Mouse (Mus musculus) gastrocnemius, adult 2 months (tissue): ENCODE data around the gene Aicda. TPM values are rescaled to one million over a fixed set of nuclear protein-coding genes. Genes with fewer than 3 reads are reported as not detected.
A peak's percentile ranks its signal among the peaks of the same experiment; 100 is the strongest.
"Not testable (repeated sequence)": the region's sequence is repeated elsewhere in the genome, so short reads cannot be mapped to it uniquely, and the experiment has no call there.

Experiments
- DNase-seq: peaks from one replicate; pipeline ENCODE4 v3.0.0; 2022
- H3K27ac ChIP-seq: fragments of 200-600 bp; 2 replicates; pipeline ENCODE4 v1.8.1; 2022; ENCODE audit warnings: mild to moderate bottlenecking
- H3K4me3 ChIP-seq: fragments of 200-600 bp; 2 replicates; pipeline ENCODE4 v1.8.1; 2022; ENCODE audit warnings: mild to moderate bottlenecking, moderate library complexity
- CTCF ChIP-seq: fragments of 200-600 bp; IDR thresholded peaks from 2 replicates; pipeline ENCODE4 v1.8.1; 2022; ENCODE audit warnings: antibody characterized with exemption, mild to moderate bottlenecking, moderate library complexity
- intact Hi-C: fragments of 180-260 bp; cut with DNase I; formaldehyde crosslinking; loops from one replicate; pipeline ENCODE4 v1.15.1; 2025
- total RNA-seq, 2 experiments: library from RNA; stranded (reverse); gene quantifications; 2 replicates each; pipeline ENCODE4 v1.2.3; 2021

Aicda gene
- total RNA-seq, 2 experiments from 2014 or later: not detected

DNA sequence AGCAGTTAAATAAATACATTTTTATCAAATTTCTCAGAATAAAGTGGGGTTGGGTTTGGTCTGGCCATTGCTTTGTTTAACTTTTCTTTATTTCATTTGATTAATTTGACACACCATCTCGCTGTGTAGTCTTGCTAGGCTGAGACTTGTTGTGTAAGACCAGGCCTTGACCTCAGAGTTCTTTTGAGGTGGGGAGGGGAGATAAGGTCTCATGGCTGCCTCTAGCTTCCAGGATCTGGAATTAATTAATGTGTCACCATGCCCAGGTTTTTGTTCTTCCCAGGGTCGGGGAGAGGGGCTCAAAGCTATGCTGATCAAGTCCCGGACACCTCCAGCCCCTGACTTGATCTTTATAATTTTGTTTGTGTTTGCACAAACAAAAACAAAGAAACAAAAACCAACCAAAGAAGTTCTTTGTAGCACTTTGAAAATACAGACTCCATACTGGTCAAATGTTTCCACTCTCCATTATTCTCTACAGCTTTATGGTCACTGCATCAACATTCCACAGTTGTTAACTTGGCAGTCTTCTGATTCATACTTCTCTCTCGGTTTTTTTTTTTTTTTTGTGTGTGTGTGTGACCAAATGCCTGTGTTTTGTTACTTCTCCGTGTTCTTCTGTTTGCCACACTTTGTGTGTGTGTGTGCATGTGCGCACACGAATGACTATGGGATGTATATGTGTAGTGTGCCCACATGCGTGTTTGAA lies 22.0 kb upstream of the Aicda start:
- intact Hi-C loops: no loop called here
- no peak for DNase-seq
- Histone ChIP-seq H3K4me3 (no peak overlapping the region), H3K27ac (no peak overlapping the region)
- TF ChIP-seq CTCF: no peak

DNA sequence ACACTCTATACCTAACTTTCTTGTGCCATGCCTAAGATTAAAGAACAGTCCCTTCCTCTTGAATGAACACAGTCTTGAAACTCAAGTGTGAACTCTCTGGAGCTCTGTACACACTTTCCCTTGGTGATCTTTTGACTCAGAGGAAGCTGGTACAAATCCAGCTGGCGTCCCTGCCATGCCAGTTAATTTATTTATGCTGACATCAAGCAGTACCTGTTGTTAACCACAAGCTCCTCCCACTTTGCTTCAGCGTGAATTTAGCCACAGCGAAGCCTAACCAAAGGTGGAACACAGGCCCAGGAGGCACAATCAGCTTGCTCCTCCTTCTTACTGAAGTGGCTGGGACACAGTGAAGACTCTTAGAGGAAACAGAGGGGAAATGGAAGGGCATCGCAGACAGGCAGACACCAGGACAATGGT lies 20.7 kb upstream of the Aicda start:
- 0 out of 2 replicates have a peak overlapping the region, but pooled peaks have one; percentile 28 for H3K4me3 ChIP-seq
- TF ChIP-seq CTCF: no peak
- no peak for DNase-seq
- no peak overlapping the region for H3K27ac ChIP-seq
- intact Hi-C loops: no loop called here

DNA sequence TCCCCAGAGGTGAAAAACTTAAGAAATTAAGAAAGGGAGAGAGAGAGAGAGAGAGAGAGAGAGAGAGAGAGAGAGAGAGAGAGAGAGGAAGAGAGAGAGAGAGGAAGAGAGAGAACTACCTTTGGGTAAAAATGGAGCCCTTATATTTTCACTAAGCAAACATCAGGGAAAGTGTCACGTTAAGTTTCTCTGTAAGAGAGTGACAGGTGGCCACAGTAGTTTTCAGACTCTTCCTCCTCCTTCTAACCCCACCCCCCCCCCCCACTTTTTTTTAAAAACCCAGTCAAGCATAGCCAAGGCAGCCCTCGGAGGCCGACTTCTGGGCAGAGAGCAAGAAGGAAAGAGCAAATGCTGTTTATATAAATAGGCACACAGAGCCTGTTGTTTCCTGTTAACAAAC lies 19.6 kb upstream of the Aicda start:
- DNase-seq: no peak
- intact Hi-C loops: no loop called here
- Histone ChIP-seq H3K27ac (no peak overlapping the region), H3K4me3 (no peak overlapping the region)
- TF ChIP-seq CTCF: no peak

DNA sequence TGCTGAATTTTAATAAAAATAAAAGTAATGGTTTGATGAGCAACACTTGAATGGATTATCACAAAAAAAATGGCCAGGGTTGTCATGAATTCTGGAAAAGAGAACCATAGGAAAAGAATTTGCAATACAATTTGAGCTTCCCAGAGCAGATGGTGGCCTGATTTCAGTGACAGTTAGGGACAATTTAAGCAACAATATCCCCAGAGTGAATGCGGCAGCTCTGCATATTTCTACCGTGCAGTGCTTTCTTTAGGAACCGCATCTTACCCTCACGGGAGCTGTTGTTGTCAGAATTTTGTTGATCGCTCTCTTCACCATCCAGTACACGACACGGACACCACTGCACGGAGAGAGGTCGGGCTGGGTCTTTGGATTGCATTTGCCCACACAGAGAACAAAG lies 14.0 kb upstream of the Aicda start:
- no peak for DNase-seq
- intact Hi-C loops: no loop called here
- no peak overlapping the region for H3K4me3 ChIP-seq
- TF ChIP-seq CTCF: no peak
- H3K27ac ChIP-seq: no peak overlapping the region

DNA sequence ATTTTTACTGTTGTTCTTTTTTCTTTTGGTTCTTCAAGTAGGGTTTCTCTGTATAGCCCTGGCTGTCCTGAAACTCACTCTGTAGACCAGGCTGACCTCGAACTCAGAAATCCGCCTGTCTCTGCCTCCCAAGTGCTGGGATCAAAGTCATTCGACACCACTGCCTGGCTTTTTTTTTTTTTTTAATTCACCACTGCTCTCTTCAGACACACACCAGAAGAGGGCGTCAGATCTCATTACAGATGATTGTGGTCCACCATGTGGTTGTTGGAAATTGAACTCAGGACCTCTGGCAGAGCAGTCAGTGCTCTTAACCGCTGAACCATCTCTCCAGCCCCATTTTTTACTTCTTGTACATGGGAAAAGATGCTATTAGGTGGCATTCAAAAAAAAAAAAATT lies 11.1 kb upstream of the Aicda start:
- intact Hi-C loops, H3K27ac ChIP-seq, DNase-seq, H3K4me3 ChIP-seq: not testable (repeated sequence)

DNA sequence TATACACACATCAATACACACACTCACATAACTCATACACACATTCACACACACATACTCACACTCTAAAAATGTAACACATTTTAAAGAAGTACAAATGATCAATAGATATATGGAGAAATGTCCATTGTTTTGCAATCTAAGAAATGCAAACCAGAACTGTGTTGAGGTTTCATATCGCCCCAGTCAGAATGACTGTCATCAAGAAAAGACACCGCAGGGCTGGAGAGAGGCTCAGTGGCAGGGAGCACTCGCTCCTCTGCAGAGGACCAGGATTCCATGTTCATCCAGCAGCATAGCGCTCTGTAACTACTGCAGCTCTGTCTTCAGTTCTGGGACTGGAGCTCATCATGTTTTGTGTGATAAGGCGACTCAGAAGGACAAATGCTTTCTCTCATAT lies 10.0 kb upstream of the Aicda start:
- intact Hi-C loops: no loop called here
- no peak for DNase-seq
- Histone ChIP-seq H3K4me3 (no peak overlapping the region), H3K27ac (no peak overlapping the region)
- no peak for TF ChIP-seq CTCF

DNA sequence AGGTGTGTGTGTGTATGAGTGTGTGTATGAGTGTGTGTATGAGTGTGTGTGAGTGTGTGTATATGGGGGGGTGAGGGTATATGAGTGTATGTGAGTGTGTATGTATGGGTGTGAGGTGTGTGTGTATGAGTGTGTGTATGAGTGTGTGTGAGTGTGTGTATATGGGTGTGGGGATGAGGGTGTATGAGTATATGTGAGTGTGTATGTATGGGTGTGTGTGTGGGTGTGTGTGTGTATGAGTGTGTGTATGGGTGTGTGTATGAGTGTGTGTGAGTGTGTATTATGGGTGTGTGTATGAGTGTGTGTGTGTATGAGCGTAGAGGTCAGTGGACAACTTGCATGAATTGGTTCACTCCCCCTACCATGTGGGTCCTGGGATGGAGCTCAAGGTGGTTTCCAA lies 8.9 kb upstream of the Aicda start:
- DNase-seq: no peak
- intact Hi-C loops: no loop called here
- TF ChIP-seq CTCF: no peak
- H3K27ac ChIP-seq: no peak overlapping the region
- no peak overlapping the region for H3K4me3 ChIP-seq

DNA sequence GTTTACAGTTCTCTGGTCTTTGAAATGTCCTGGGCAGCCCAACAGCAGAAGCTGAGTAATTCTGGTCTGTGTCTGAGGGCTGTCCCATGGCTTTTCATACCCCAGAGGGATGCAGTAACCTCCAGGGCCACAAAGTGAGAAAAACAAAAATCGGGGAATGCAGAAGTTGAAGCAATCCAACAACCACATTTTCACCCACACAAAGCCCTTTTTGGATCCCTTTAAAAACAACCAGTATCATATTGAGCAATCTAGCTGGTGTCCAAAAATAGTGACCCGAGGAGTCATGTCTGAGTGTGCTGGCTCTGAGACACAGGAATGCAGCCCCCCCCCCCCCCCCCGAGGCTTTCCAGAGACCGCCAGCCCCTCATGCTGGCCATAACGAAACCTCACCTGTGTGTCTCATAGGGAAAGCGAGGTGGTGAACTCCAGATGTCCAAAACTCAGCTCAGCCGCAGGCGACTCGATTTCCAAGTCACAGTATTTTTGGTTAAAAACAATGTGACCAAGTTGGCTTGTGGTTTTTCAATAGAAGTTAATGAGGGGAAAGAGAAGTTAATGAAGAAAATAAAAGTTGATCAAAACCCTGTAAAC lies 8.2 kb upstream of the Aicda start:
- no peak for TF ChIP-seq CTCF
- Histone ChIP-seq H3K27ac (peak overlapping the region; percentile 46; the same call in 1 of the 2 replicates), H3K4me3 (peak overlapping the region; percentile 17)
- no peak for DNase-seq
- intact Hi-C loops: no loop called here

DNA sequence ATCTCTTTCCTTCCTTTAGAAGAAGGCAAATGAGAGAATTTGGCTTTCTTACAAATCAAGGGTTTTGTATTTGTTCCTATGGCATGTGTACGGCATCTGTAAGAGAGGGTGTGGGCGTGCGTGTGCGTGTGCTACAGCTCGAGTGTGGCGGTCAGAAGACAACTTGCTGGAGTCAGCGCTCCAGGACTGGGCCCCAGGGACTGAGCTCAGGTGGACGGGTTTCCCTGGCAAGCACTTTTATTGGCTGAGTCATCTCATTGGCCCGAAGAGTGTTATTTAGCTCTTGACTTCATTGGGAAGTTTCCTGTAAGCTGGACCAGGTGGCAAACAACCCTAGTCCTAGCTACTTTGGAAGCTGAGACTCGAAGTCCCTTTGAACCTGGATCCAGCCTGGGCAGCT lies 7.7 kb upstream of the Aicda start:
- TF ChIP-seq CTCF: no peak

DNA sequence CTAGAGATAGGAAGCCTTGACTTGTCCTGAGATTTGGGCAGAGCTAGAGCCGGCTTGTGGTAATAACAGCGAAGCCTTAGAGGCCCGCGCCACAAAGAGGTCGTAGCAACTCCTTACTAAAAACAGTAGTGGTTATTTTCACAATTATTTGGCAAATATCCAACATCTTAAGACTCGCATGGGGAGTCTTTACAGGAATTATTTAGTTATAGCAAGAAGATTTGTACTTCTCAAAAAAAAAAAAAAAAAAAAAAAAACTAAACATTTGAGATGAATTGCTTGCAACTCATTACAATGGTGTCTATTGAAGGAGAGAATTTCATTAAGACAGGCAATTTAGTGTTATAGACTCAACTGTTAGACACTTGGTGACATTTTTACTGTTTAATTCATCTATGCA lies 501 bp downstream of the Aicda start:
- Histone ChIP-seq H3K27ac (no peak overlapping the region), H3K4me3 (no peak overlapping the region)
- intact Hi-C loops: no loop called here
- no peak for TF ChIP-seq CTCF
- DNase-seq: no peak

More for the DNA sequence above, 7.7 kb upstream of the Aicda start:
- DNase-seq: no peak
- Histone ChIP-seq H3K27ac (peak overlapping the region; percentile 46; the same call in 1 of the 2 replicates), H3K4me3 (peak overlapping the region; percentile 17; the same call in 1 of the 2 replicates)
- intact Hi-C loops: no loop called here

DNA sequence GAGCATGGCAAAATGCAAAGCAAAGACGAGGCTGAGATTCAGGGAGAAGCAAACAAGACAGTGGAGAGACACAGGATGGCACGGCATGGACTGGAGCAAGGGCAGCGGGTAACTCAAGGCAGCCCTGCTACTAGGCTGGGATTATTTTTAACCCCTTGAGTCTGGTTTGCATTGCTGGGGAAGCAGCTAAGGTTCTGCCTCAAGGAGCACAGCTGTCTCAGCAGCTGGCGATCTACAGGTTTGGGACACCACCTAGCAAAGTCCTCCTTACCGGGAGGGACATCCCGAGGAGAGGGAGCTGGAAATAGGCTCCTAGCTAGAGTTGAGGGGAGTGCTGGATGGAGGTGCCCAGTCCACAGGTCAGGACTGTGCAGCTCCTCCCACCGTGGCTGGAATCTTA lies 1.7 kb downstream of the Aicda start:
- H3K4me3 ChIP-seq: no peak overlapping the region
- intact Hi-C loops: no loop called here
- no peak overlapping the region for H3K27ac ChIP-seq
- no peak for DNase-seq
- TF ChIP-seq CTCF: no peak

DNA sequence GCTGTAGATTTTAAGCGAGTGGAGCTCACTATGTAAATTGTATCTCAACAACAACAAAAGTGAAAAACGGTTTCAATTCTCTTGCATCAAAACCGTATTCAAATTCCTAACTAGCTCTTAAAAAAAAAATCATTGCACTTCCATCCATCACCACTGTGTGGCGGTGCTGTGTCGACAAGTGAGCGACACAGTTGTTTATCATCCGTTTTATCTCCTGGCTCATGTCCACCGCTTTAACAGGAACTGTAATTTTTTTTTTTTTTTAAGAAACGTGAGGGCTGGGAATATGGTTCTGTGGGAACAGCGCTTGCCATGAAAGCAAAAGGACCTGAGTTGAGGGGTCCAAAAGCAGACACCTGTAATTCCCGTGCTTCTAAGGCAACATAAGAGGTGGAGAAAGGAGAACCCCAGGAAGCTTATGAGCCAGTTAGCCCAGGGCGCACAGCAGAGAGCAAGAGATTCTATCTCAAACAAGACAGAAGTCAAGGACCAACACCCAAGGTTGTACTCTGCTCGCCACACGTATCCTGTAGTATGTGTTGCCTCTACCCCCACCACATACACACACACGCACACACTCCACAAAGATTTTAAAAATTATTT lies 3.5 kb downstream of the Aicda start:
- intact Hi-C loops: no loop called here
- Histone ChIP-seq H3K27ac (no peak overlapping the region), H3K4me3 (no peak overlapping the region)
- peak; percentile 80 for TF ChIP-seq CTCF
- DNase-seq: peak; percentile 44

DNA sequence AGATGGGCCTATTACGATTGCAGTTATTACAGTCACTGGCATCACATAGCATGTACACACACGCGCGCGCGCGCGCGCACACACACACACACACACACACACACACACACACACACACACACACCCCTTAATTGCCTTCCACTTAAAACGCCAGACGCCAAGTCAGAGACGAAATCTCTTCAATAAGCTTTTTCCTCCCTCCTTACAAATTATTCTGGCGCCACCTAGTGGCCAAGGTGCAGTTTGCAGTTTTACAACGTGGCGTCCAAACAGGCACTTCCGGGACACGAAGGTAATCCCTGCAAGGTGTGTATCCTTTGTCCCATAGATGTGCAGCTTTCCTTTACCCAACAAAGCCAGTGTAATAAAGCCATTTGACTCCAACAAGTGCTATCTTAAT lies 6.8 kb downstream of the Aicda start:
- peak; percentile 85 for TF ChIP-seq CTCF
- intact Hi-C loops: loop anchor here (5.0 kb wide), 1 partner anchor 42 kb away; the partner anchor contains the start of gene Apobec1
- Histone ChIP-seq H3K4me3 (no peak overlapping the region), H3K27ac (no peak overlapping the region)
- peak; percentile 71 for DNase-seq
